Mouse (Mus musculus): ENCODE results near the gene Mmp14. TPM values are rescaled to one million over a fixed set of nuclear protein-coding genes. Genes with fewer than 3 reads are reported as not detected.

The Mmp14 gene
- total RNA-seq, 2 experiments from 2014 or later: 15.8 to 17.1 TPM

DNA sequence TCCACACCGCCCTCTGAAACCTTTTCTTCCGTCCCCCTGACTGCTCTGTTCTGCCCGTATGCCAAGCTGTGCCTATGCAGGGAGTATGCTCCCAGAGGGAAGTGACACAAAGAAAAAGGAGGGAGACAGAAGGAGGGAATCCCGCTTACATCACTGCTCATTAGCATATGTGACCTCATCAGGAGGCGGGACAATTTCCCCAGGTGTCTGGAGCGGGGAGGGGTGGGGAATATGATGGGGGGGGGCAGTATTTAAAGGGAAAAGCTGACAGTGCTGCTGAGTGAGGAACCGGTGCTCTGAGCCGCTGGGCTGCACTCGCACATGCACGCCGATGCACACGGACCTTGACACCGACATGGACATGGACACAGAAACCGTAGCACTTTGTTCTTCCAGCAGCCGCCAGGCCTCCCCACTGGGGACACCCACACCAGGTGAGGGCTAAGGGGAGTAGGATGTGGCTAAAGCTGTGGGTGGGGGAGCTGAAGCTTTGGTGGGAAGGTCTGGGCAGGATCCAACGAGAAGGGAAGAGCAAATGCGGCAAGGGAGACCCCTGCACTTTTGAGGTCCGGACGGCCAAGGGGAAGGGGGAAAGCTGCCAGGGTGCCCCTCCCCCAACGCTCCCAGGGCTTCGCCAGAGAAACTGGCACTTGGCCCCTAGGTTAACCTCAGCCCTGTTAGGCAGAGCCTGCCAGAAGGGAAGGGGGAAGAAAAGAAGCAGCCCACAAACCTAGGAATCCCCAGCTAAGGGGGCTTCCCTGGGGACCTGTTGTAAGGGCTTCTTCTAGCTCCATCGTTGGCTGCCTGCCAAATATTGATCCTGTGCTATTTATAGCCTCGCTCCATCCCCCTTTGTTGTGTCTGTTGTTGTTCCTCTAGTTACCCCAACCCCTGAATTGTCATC is 44.8 kb downstream of the Mmp14 start, which contains the start of gene Rem2:
Gene Rem2 (plus strand): TSS at position 160 of the 904 bp plus-strand sequence.
- DNase-seq: no peak

DNA sequence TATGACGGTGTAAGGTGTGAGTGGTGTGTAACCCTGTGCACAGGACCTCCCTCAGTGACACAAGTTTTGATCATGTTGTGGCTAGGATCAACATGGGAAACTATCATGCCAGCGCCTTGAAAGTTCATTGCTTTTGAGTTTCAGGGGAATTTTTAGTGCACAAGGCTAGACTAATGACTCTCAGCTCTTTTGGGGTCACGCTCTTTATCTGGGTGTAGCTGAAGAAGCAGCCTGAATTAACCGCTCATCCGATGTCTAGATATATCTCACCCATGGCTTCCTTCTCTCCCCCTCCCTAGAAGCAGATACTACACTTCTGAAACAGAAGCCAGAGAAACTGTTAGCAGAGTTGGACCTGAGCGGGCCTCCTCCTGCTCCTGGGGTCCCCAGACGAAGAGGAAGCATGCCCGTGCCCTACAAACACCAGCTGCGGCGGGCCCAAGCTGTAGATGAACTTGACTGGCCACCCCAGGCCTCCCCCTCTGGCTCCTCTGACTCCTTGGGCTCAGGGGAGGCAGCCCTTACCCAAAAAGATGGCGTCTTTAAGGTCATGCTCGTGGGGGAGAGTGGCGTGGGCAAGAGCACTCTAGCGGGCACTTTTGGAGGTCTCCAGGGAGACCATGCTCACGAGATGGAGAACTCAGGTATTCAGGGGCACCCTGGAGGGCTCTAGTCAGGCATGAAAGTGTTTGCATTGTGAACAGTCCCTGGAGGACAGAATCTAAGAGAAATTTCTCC is 45.9 kb downstream of the Mmp14 start:
- DNase-seq: no peak

DNA sequence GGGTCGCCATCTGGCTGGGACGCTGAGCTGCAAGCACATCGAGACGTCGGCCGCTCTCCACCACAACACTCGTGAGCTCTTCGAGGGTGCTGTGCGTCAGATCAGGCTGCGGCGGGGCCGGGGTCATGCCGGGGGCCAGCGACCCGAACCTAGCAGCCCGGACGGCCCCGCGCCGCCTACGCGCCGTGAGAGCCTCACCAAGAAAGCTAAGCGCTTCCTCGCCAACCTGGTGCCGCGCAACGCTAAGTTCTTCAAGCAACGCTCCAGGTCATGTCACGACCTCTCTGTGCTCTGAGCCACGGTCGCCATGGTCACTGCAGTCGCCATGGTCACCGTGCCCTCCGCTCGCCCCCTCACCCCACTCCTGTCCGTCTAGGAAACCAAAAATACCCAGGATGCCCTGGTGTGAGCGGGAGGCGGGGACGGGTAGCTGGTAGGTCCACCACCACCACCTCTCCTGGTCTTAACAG is 48.1 kb downstream of the Mmp14 start:
- no peak for DNase-seq

DNA sequence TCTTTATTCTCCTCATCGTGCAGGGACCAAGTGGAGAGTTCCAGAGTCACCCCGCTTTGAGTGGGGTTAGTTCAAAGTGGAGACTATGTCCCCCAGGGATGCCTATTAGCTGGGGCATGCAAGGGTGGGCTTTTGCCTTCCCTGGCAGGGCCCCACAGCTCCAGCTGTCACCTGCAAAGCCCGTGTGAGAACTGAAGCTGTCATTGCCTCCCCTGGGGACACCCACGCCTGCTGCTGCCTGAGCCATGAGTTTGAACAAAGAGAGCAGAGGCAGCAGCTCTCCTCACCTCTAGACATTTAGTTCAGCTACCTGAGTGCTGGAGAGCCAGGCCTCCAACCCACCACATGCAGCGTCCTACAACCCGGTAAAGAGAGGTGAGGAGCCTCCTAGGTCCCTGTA is 49.3 kb downstream of the Mmp14 start:
- DNase-seq: no peak

DNA sequence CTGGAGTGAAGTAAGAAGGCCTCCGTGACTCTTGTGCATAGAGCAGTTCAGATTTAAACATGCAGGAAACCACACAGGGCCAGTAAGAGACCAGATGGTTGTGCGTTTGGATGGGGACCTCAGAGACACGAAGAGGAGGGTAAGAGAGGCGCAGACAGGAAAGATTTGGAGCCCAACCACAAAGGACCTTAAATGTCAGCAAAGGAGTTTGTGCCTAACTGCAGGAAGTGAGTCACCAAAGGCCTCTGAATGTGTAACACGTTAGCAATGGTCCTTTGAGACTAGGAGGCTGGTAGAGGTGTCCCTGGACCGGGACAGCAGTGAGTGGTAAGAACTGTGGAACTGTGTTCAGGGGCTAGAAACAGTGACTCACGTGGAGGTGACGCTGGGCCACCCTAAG is 50.0 kb downstream of the Mmp14 start:
- no peak for DNase-seq

DNA sequence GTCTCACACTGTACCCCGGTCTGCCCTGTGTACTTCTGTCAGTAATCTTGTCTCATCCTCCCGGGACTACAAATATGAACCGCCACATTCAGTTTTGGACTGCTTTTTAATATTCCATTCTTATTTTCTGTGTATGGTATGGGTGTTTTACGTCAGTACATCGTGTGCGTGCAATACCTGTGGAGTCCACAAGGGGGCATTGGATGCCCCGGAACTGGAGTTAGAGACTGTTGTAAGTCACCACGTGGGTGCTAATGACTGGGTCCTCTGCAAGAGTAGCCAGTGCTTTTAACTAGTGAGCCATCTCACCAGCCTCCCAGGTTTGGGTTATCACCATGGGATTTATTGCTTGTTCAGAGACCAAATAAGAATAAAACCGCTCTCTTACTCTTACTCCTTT is 51.1 kb downstream of the Mmp14 start:
- no peak for DNase-seq

DNA sequence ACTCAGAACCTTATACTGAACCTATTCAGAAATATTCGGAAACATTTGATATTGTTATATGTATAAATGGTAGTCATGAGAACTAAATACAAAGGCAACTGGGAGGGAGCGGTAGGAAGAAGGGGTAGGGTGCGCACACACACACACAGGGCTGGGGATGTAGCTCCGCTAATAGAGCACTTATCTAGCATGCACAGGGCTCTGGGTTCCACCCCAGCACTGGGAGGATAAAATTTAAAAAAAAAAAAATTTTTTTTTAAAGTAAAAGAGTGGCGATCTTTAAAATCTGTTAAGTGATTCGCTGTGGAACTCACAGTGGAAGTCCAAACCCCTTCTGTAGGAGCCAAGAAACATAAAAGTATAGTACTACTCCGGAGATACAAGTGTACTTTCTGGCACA is 54.5 kb downstream of the Mmp14 start:
- no peak for DNase-seq

DNA sequence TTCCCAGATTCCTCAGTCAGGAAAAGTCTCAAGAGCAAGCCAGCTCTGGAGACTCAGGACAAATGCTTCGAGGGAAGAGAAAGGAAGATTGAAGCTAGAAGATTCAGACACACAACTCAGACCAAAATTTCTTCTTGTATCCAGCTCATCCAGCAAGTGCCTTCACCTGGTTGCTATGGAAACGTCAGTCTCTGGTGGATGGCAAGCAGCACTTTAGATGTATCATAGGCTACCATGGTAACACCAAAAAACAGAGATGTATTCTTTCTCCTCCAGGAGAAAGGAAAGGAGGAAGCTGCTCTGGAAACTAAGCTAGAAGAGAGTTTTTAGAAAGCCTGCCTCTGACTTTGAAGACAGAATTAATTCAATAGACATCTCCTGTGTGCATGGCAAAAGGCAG is 56.3 kb downstream of the Mmp14 start:
- DNase-seq: no peak

DNA sequence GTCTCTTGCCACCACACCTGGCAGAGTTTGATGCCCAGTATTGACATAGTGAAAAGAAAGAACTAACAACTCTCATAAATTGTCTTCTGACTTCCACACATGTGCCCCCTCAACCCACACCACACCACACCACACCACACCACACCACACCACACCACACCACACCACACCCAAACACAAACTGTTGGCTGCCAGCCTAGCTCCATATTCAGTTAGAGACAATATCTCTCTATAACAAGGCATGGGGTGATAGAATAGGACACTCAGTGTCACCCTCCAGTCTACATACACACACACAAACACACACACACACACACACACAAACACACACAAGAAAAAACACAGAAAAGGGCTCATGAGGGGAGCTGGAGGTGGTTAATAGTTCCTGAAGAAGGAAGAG is 56.9 kb downstream of the Mmp14 start:
- DNase-seq: no peak

DNA sequence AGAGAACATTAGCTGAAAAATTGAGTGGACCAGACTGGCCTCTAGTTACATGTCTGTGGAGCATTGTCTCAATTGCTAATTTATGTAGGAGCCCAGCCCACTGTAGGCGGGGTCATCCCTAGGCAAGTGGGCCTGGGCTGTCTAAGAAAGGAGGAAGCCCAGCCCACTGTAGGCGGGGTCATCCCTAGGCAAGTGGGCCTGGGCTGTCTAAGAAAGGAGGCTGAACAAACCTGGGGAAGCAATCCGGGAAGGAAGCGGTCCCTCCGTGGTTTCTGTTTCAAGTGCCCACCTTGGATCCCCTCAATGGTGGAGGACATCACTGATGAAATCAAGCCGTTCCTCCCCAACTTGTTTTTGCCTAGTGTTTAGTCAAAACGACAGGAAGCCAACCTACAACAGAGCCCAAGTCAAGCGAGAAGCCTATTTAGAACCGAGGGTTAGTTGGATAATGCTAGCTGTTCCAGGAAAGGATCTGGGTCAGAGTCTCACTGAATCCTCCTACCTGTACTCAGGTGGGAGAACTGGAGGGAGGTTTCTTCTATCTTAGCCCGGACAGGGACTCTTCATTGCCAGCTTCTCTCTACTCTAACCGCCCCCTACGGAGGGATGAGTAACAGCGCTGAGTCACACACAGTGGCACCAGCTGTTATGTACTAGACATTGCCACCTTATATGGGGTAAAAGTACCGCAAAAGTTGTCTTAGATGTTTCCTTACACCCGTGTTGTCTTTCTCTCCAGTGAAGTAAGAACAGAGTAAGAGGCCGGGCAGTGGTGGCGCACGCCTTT is 61.1 kb downstream of the Mmp14 start:
- DNase-seq: no peak

DNA sequence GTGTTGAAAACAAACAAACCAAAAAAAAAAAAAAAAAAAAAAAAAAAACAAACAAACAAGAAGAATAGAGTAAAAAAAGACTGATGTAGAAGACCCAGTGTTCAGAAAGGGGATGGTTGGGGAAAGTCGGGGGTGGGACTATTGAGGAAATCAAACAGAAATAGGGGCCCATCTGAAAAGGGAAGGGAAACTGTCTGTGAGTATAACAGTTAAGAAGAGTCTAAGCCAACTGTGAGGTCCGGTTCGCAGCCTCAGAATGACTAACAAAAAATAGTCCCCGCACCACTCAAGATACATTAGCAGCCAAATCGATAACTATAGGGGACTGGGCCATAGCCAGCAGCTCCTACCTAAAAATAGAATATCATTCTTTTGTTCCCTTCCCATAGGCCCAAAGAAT is 61.8 kb downstream of the Mmp14 start:
- DNase-seq: no peak

DNA sequence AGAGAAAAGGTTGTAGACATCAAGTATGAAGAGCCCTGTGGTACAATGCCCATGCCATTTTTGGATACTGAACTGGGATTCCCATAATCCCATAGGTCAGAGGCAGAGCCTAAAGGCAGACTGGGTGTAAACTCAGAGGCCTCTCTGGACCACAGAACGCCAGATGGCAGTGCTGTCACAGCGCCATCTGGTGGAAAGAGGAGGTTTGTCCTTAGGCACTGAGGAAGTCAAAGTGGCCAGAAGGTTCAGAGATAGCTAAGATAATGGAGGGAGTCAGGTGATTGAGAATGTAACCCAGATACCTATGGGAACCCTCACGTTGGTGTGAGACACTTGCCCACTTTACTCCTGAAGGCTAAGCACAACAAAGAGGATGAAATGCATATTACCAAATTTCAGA is 62.8 kb downstream of the Mmp14 start:
- peak; percentile 38 for DNase-seq

Other genes with a start within 250 kb of the Mmp14 start
- 10 to 100 TPM; 61.6 to 75.4 TPM for gene Dad1, start 177.5 kb upstream of the Mmp14 start, total RNA-seq (2021)
- gene Abhd4, start 177.4 kb upstream of the Mmp14 start, total RNA-seq (2021): 10 to 100 TPM; 17.6 to 17.9 TPM
- not detected for gene Olfr49, start 146.7 kb upstream of the Mmp14 start, total RNA-seq (2021)
- gene Oxa1l, start 70.8 kb upstream of the Mmp14 start, total RNA-seq (2021): 10 to 100 TPM; 54.0 to 56.3 TPM
- gene Slc7a7, start 13.8 kb upstream of the Mmp14 start, total RNA-seq (2021): 1 to 10 TPM; 1.9 to 2.1 TPM
- gene Mrpl52, start 4.7 kb upstream of the Mmp14 start, total RNA-seq (2021): 10 to 100 TPM; 94.2 to 95.6 TPM
- gene Lrp10, start 32.5 kb downstream of the Mmp14 start, total RNA-seq (2021): 10 to 100 TPM; 26.8 to 38.9 TPM
- gene Rem2, start 44.5 kb downstream of the Mmp14 start, total RNA-seq (2021): not detected
- gene Prmt5, start 85.9 kb downstream of the Mmp14 start, total RNA-seq (2021): 10 to 100 TPM; 26.5 to 28.6 TPM
- gene Haus4, start 123.0 kb downstream of the Mmp14 start, total RNA-seq (2021): 1 to 10 TPM; 2.8 to 3.8 TPM
- gene Ajuba, start 145.9 kb downstream of the Mmp14 start, total RNA-seq (2021): 1 to 10 TPM; 2.3 to 2.6 TPM
- gene 4931414P19Rik, start 174.4 kb downstream of the Mmp14 start, total RNA-seq (2021): 1 to 10 TPM; 2.9 to 3.4 TPM
- gene Psmb5, start 186.4 kb downstream of the Mmp14 start, total RNA-seq (2021): 100 to 1,000 TPM; 175 to 184 TPM
- not detected for gene Psmb11, start 189.8 kb downstream of the Mmp14 start, total RNA-seq (2021)
- not detected for gene Gm17606, start 209.3 kb downstream of the Mmp14 start, total RNA-seq (2021)
- gene Cdh24, start 209.8 kb downstream of the Mmp14 start, total RNA-seq (2021): under 1 TPM; 0.28 to 0.38 TPM